Mouse (Mus musculus) splenic B cell, adult 2 months (primary cell): ENCODE data around the gene Akap1.
"Not testable (repeated sequence)": the region's sequence is repeated elsewhere in the genome, so short reads cannot be mapped to it uniquely, and the experiment has no call there.

Experiments used
- DNase-seq: peaks from one replicate; pipeline ENCODE4 v3.0.0-alpha.2; 2011; ENCODE audit warnings: low read depth, low spot score
- H3K27me3 ChIP-seq: 2 replicates; pipeline ENCODE4 v1.6.1; 2012; ENCODE audit warnings: mild to moderate bottlenecking, low read length, moderate library complexity, mixed read lengths; ENCODE audit not compliant: control insufficient read depth, poor library complexity, insufficient read depth, severe bottlenecking
- H3K36me3 ChIP-seq: 2 replicates; pipeline ENCODE4 v1.6.1; 2012; ENCODE audit warnings: mild to moderate bottlenecking, low read length, moderate library complexity, mixed read lengths; ENCODE audit not compliant: control insufficient read depth, poor library complexity, insufficient read depth, severe bottlenecking

The Akap1 gene

DNA sequence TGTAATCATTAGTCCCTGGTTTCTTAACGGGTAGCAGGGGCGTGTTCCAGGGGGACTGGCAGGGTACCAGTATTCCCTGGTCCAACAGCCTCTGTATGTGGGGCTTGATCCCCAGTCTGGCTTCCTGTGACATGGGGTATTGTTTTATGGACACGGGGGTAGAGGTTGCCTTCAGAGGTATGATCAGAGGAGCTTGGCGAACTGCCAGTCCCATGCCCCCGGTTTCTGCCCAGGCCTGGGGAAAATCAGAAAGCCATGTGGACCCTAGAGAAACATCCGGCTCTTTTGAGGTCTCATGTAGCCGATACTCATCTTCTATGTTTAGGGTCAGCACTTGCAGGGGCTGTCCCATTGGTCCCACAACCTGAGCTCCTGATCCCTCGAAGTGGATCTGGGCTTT lies 29.1 kb upstream of the Akap1 start:
- H3K27me3 ChIP-seq, DNase-seq, H3K36me3 ChIP-seq: not testable (repeated sequence)

- H3K27me3 ChIP-seq, result not testable (repeated sequence)
Measured at GRCm38 (mm10) chr11:88892789-88893188, 28.4 kb upstream of the Akap1 start.

DNA sequence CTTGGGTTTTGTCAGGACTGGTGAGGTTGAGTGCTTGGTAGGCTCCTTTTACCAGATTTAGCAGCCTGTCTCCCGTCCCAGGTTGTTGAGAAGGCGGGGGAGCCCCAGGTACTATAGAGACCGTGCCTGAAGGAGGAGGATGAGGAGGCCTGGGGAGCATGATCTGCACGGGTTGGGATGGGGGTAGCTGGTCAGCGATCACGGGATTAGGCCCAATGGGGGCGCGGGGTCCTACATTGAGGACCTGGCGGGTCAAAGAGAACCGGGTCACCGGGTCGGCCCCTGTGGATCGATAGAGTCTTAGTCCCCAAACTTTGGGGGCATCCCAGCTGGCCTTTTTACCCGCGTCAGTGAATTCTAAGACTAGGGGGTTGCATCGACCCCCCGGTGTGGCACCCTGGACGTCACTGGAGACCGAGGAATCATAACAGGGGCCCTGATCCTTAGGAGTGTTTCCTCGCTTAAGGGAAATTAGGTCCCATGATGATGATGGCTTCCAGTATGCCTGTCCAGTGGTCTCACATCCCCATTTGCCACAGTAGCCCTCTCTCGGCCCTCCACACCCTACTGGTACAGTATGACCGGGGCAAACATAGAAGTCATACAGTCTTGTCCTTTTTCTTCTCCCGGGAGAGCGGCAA lies 27.7 kb upstream of the Akap1 start:
- DNase-seq, H3K36me3 ChIP-seq, H3K27me3 ChIP-seq: not testable (repeated sequence)

More at GRCm38 (mm10) chr11:88892789-88893188, 28.4 kb upstream of the Akap1 start:
- not testable (repeated sequence) for DNase-seq, H3K36me3 ChIP-seq

DNA sequence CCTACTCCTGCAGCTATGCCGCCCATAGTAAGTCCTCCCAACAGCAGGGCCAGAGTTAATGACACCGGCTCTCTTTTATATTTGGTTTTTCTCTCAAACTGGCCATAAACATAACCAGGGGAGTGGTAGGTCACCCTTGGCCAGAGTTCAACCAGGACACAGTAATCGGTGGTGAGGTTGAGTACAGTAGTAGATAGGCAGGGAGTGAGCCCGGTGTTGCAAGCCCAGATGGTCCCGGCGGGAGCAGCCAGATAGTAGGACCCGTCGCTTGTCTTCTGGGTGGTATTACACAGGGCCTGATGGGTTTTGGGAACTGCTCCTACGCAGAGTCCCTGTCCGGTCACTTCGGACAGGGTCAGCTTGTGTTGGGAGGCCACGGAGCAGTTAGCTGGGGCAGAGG lies 27.1 kb upstream of the Akap1 start:
- not testable (repeated sequence) for H3K36me3 ChIP-seq, DNase-seq, H3K27me3 ChIP-seq

GRCm38 (mm10) chr11:88890904-88891303 lies 26.5 kb upstream of the Akap1 start:
- not testable (repeated sequence) for H3K27me3 ChIP-seq, H3K36me3 ChIP-seq, DNase-seq

- H3K36me3 ChIP-seq, result no peaks in the 10 kb centered on the region
- no peaks in the 10 kb centered on the region for H3K27me3 ChIP-seq
- DNase-seq, result no peak
Measured at GRCm38 (mm10) chr11:88888996-88889395, 24.6 kb upstream of the Akap1 start.

- no peaks in the 10 kb centered on the region for H3K27me3 ChIP-seq
- no peaks in the 10 kb centered on the region for H3K36me3 ChIP-seq
- DNase-seq, result no peak
Measured at GRCm38 (mm10) chr11:88884376-88885065, 20.1 kb upstream of the Akap1 start.

GRCm38 (mm10) chr11:88878011-88878410 lies 13.6 kb upstream of the Akap1 start:
- H3K27me3 ChIP-seq, result no peaks in the 10 kb centered on the region
- H3K36me3 ChIP-seq, result no peaks in the 10 kb centered on the region
- no peak for DNase-seq

DNA sequence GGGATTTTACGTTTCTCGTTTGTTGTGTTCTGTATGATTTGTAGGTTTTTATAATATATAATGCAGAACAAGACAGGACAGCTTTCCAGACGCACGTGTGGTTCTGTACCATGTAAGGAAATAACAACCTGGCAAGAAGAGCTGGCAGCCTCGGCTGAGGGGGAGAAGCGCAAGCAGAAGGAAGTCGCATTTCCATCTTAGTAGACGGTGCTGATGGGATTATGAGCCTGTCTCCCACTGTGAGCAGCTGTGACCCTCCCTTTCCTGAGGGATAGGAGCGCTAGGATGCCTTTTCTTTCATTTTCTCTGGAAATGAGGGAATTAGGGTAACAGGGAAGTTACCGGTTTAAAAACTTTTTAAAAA lies 9.3 kb upstream of the Akap1 start:
- Histone ChIP-seq H3K27me3 (no peaks in the 10 kb centered on the region), H3K36me3 (no peaks in the 10 kb centered on the region)
- DNase-seq, result no peak

GRCm38 (mm10) chr11:88873027-88873666 lies 8.8 kb upstream of the Akap1 start:
- Histone ChIP-seq H3K36me3 (no peaks in the 10 kb centered on the region), H3K27me3 (no peaks in the 10 kb centered on the region)
- DNase-seq, result no peak

GRCm38 (mm10) chr11:88869443-88869842 lies 5.1 kb upstream of the Akap1 start:
- no peak for DNase-seq
- Histone ChIP-seq H3K36me3 (no peaks in the 10 kb centered on the region), H3K27me3 (no peaks in the 10 kb centered on the region)

GRCm38 (mm10) chr11:88863904-88864457 lies 405 bp downstream of the Akap1 start:
- H3K36me3 ChIP-seq, result no peaks in the 10 kb centered on the region
- H3K27me3 ChIP-seq, result no peaks in the 10 kb centered on the region; the same call in 1 of the 2 replicates
- DNase-seq, result peak; percentile 10

GRCm38 (mm10) chr11:88863071-88863903 lies 1.1 kb downstream of the Akap1 start:
- no peak for DNase-seq
- no peaks in the 10 kb centered on the region; the same call in 1 of the 2 replicates for H3K27me3 ChIP-seq
- H3K36me3 ChIP-seq, result no peaks in the 10 kb centered on the region

- Histone ChIP-seq H3K27me3 (no peaks in the 10 kb centered on the region; the same call in 1 of the 2 replicates), H3K36me3 (no peaks in the 10 kb centered on the region)
- no peak for DNase-seq
Measured at GRCm38 (mm10) chr11:88862355-88862754, 2.0 kb downstream of the Akap1 start.
